Mouse (Mus musculus) MEL (cell line): Measurements from ENCODE around the gene Ly6g5b. TPM values are rescaled to one million over a fixed set of nuclear protein-coding genes. Genes with fewer than 3 reads are reported as not detected.

ENCODE experiments used
- DNase-seq: peaks from one replicate; pipeline ENCODE4 v3.0.0; 2011; ENCODE audit warnings: low read depth, low spot score
- H3K27ac ChIP-seq: 2 replicates; pipeline ENCODE4 v1.5.1; 2012; ENCODE audit warnings: low read depth, mild to moderate bottlenecking, control low read depth, low read length, moderate library complexity; ENCODE audit not compliant: control insufficient read depth
- H3K27me3 ChIP-seq, 2 experiments: fragments of 150-350 bp in 1 of 2; sonication (generic) in 1 of 2; 2 replicates each; pipeline ENCODE4 v1.6.1; 2012; ENCODE audit warnings: low read length in 2 of 2, mild to moderate bottlenecking in 2 of 2, improper control_type of control experiment in 1 of 2, moderate library complexity in 1 of 2; ENCODE audit not compliant: insufficient read depth in 2 of 2, control insufficient read depth in 1 of 2
- H3K36me3 ChIP-seq, 2 experiments: 2 replicates each; pipeline ENCODE4 v1.6.1; 2012 to 2014; ENCODE audit warnings: low read length in 2 of 2, improper control_type of control experiment in 1 of 2, inconsistent platforms in 1 of 2, mild to moderate bottlenecking in 1 of 2; ENCODE audit not compliant: insufficient read depth in 2 of 2, control insufficient read depth in 1 of 2
- H3K4me1 ChIP-seq, 2 experiments: fragments of 150-350 bp in 1 of 2; sonication (generic) in 1 of 2; 2 replicates each; pipeline ENCODE4 v1.6.1; 2012; ENCODE audit warnings: low read length in 2 of 2, improper control_type of control experiment in 1 of 2, mild to moderate bottlenecking in 1 of 2; ENCODE audit not compliant: insufficient read depth in 2 of 2, control insufficient read depth in 1 of 2
- H3K4me3 ChIP-seq, 2 experiments: fragments of 150-350 bp in 1 of 2; sonication (generic) in 1 of 2; 2 replicates each; pipeline ENCODE4 v1.5.1; 2012; ENCODE audit warnings: low read depth in 2 of 2, low read length in 2 of 2, mild to moderate bottlenecking in 2 of 2, moderate library complexity in 2 of 2, control low read depth in 1 of 2, improper control_type of control experiment in 1 of 2; ENCODE audit not compliant: control insufficient read depth in 1 of 2, insufficient read depth in 1 of 2
- H3K79me2 ChIP-seq: 2 replicates; pipeline ENCODE4 v1.6.1; 2012; ENCODE audit warnings: mild to moderate bottlenecking, low read length, moderate library complexity; ENCODE audit not compliant: control insufficient read depth, poor library complexity, insufficient read depth
- H3K9ac ChIP-seq: 2 replicates; pipeline ENCODE4 v1.6.1; 2012; ENCODE audit warnings: low read depth, mild to moderate bottlenecking, control low read depth, low read length, moderate library complexity; ENCODE audit not compliant: control insufficient read depth, poor library complexity, severe bottlenecking
- H3K9me3 ChIP-seq: fragments of 150-350 bp; sonication (generic); replicated peaks from 2 replicates; pipeline ENCODE4 v1.6.1; 2012; ENCODE audit warnings: mild to moderate bottlenecking, low read length, improper control_type of control experiment, moderate library complexity; ENCODE audit not compliant: insufficient read depth
- BHLHE40 ChIP-seq: IDR thresholded peaks from 2 replicates; pipeline ENCODE4 v1.6.1; 2012; ENCODE audit warnings: low read depth, mild to moderate bottlenecking, inconsistent platforms, low read length, improper control_type of control experiment, borderline replicate concordance
- CHD1 ChIP-seq: IDR thresholded peaks from 2 replicates; pipeline ENCODE4 v1.6.1; 2012; ENCODE audit warnings: low read depth, mild to moderate bottlenecking, inconsistent platforms, low read length, improper control_type of control experiment
- CTCF ChIP-seq, 3 experiments: IDR thresholded peaks in 2 of 3; conservative IDR thresholded peaks in 1 of 3; 2 replicates each; pipeline ENCODE4 v1.5.1; 2011 to 2012; ENCODE audit warnings: low read length in 3 of 3, low read depth in 2 of 3, mild to moderate bottlenecking in 2 of 3, improper control_type of control experiment in 1 of 3, inconsistent platforms in 1 of 3, mixed read lengths in 1 of 3, moderate library complexity in 1 of 3; ENCODE audit not compliant: control insufficient read depth in 1 of 3, insufficient read depth in 1 of 3, poor library complexity in 1 of 3, severe bottlenecking in 1 of 3
- EP300 ChIP-seq, 2 experiments: IDR thresholded peaks; 2 replicates each; pipeline ENCODE4 v1.6.1; 2011; ENCODE audit warnings: improper control_type of control experiment in 2 of 2, low read length in 2 of 2, low read depth in 1 of 2, mild to moderate bottlenecking in 1 of 2
- GATA1 ChIP-seq: IDR thresholded peaks from 2 replicates; pipeline ENCODE4 v1.6.1; 2011; ENCODE audit warnings: low read depth, low read length, improper control_type of control experiment
- JUND ChIP-seq: IDR thresholded peaks from 2 replicates; pipeline ENCODE4 v1.6.1; 2011; ENCODE audit warnings: low read depth, mild to moderate bottlenecking, improper control_type of control experiment, low read length
- MAFK ChIP-seq: IDR thresholded peaks from 2 replicates; pipeline ENCODE4 v1.6.1; 2011; ENCODE audit warnings: low read depth, mild to moderate bottlenecking, low read length, improper control_type of control experiment, borderline replicate concordance
- MAX ChIP-seq: IDR thresholded peaks from 2 replicates; pipeline ENCODE4 v1.6.1; 2011; ENCODE audit warnings: low read length, improper control_type of control experiment
- MEF2A ChIP-seq: IDR thresholded peaks from 2 replicates; pipeline ENCODE4 v1.6.1; 2014; ENCODE audit warnings: low read depth, mild to moderate bottlenecking, inconsistent platforms, low read length, improper control_type of control experiment; ENCODE audit not compliant: poor library complexity, insufficient replicate concordance, severe bottlenecking; ENCODE audit errors: extremely low read depth
- MXI1 ChIP-seq: IDR thresholded peaks from 2 replicates; pipeline ENCODE4 v1.6.1; 2011; ENCODE audit warnings: mild to moderate bottlenecking, low read depth, low read length, improper control_type of control experiment
- NRF1 ChIP-seq: IDR thresholded peaks from 2 replicates; pipeline ENCODE4 v1.6.1; 2014; ENCODE audit warnings: low read depth, mild to moderate bottlenecking, inconsistent platforms, low read length, improper control_type of control experiment, moderate library complexity; ENCODE audit not compliant: poor library complexity, insufficient read depth, severe bottlenecking
- POLR2A ChIP-seq, 2 experiments: IDR thresholded peaks; 2 replicates each; pipeline ENCODE4 v1.6.1; 2011 to 2012; ENCODE audit warnings: low read length in 2 of 2, mild to moderate bottlenecking in 2 of 2, control low read depth in 1 of 2, improper control_type of control experiment in 1 of 2, low read depth in 1 of 2, moderate library complexity in 1 of 2; ENCODE audit not compliant: control insufficient read depth in 1 of 2, insufficient read depth in 1 of 2, poor library complexity in 1 of 2
- RCOR1 ChIP-seq: IDR thresholded peaks from 2 replicates; pipeline ENCODE4 v1.6.1; 2012; ENCODE audit warnings: low read depth, mild to moderate bottlenecking, inconsistent platforms, low read length, improper control_type of control experiment
- SIN3A ChIP-seq: IDR thresholded peaks from 2 replicates; pipeline ENCODE4 v1.6.1; 2012; ENCODE audit warnings: low read length, improper control_type of control experiment, inconsistent platforms
- TAL1 ChIP-seq: IDR thresholded peaks from 2 replicates; pipeline ENCODE4 v1.6.1; 2012; ENCODE audit warnings: mild to moderate bottlenecking, inconsistent platforms, low read length, moderate library complexity, mixed read lengths
- USF1 ChIP-seq: IDR thresholded peaks from 2 replicates; pipeline ENCODE4 v1.6.1; 2014; ENCODE audit warnings: low read depth, mild to moderate bottlenecking, inconsistent platforms, low read length, improper control_type of control experiment, moderate library complexity
- USF2 ChIP-seq, 2 experiments: IDR thresholded peaks; 2 replicates each; pipeline ENCODE4 v1.6.1; 2011 to 2012; ENCODE audit warnings: improper control_type of control experiment in 2 of 2, low read length in 2 of 2, borderline replicate concordance in 1 of 2, inconsistent platforms in 1 of 2, low read depth in 1 of 2, mild to moderate bottlenecking in 1 of 2; ENCODE audit not compliant: insufficient read depth in 1 of 2
- polyA plus RNA-seq, 2 experiments: library from polyadenylated mRNA; stranded (reverse) in 1 of 2; unstranded in 1 of 2; fragments of >175 nt in 1 of 2; fragments of >200 nt in 1 of 2; gene quantifications; 2 replicates each; pipeline versions ENCODE4 v1.2.1 to v1.2.4; 2012; ENCODE audit warnings: low replicate concordance in 2 of 2, low read depth in 1 of 2; ENCODE audit not compliant: insufficient read length in 2 of 2, insufficient read depth in 1 of 2, missing spikeins in 1 of 2
- total RNA-seq: library from RNA; depleted of rRNA; stranded (reverse); fragments of 300-350 nt; gene quantifications from 2 replicates; pipeline ENCODE4 v1.2.3, GENCODE M21; 2012

The Ly6g5b gene
- total and polyA plus RNA-seq, 3 experiments, result 0.65 to 1.4 TPM; not detected in 1

GRCm38 (mm10) chr17:35068213-35068914 lies 46.9 kb downstream of the Ly6g5b start:
- peaks cover 0 to 16% of the 10 kb centered on the region in 2 experiments; a peak in 3 of 4 replicates for H3K4me1 ChIP-seq

DNA sequence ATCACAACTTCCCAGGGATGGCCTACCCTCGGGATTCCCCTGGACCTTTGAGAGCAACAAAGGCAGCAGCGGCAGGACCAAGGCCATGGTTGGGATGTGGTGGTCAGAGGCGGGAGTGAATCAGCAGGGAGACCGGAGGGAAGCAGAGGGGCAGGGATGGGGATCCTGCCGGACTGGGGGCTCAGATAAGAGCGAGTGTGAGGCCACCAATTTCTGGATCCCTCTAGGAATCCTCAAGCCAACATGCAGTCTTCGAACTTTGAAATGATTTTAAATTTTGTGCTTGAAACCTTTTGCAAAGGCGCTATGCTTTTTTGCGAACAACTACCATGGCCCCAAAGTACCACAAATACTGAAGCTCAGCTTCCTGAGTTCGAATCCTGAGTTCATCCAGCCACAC lies 49.1 kb downstream of the Ly6g5b start, which contains the start of gene Mpig6b:
Mpig6b (minus strand) TSS at position 101 of the 400 bp plus-strand sequence.
- no peak for DNase-seq
- Histone ChIP-seq H3K27me3 (no peaks in the 10 kb centered on the region), H3K27ac (no peak within 1 kb of the TSS), H3K9ac (no peak within 1 kb of the TSS), H3K4me3 (no peak within 1 kb of the TSS), H3K79me2 (no peaks in the 10 kb centered on the region), H3K9me3 (no peaks in the 10 kb centered on the region), H3K36me3 (no peaks in the 10 kb centered on the region; a peak in 1 of 4 replicates), H3K4me1 (peaks cover 0 to 15% of the 10 kb centered on the region in 2 experiments; a peak in 3 of 4 replicates)
- TF ChIP-seq POLR2A (IDR thresholded peaks at IDR 0.05; ENCODE audit: control insufficient read depth in 1 of 2, insufficient read depth in 1 of 2, low read depth in 1 of 2, low read length in 2 of 2, poor library complexity in 1 of 2), result no peak
- TF ChIP-seq MAFK, result no peak
- TF ChIP-seq USF2 (IDR thresholded peaks at IDR 0.05; ENCODE audit: borderline replicate concordance in 1 of 2, insufficient read depth in 1 of 2, low read depth in 1 of 2, low read length in 2 of 2), result no peak
- no peak for TF ChIP-seq USF1
- TF ChIP-seq TAL1, result no peak
- no peak for TF ChIP-seq NRF1
- TF ChIP-seq RCOR1, result no peak
- no peak for TF ChIP-seq MEF2A
- no peak for TF ChIP-seq CTCF (IDR thresholded peaks at IDR 0.05 in 2 of 3, conservative IDR thresholded peaks at IDR 0.05 in 1 of 3; ENCODE audit: control insufficient read depth in 1 of 3, insufficient read depth in 1 of 3, low read depth in 2 of 3, low read length in 3 of 3, poor library complexity in 1 of 3, severe bottlenecking in 1 of 3)
- no peak for TF ChIP-seq JUND

More at GRCm38 (mm10) chr17:35068213-35068914, 46.9 kb downstream of the Ly6g5b start:
- DNase-seq, result peak; percentile 50
- no peaks in the 10 kb centered on the region; a peak in 1 of 4 replicates for H3K36me3 ChIP-seq
- no peaks in the 10 kb centered on the region for H3K79me2 ChIP-seq
- no peaks in the 10 kb centered on the region for H3K27me3 ChIP-seq
- H3K4me3 ChIP-seq, result no peak overlapping the region
- 0 out of 2 replicates have a peak, but pooled peaks have one; percentile 38 for TF ChIP-seq JUND
- TF ChIP-seq GATA1, result peak; percentile 45; the same call in 1 of the 2 replicates
- no peak for TF ChIP-seq CHD1
- TF ChIP-seq EP300 (IDR thresholded peaks at IDR 0.05; ENCODE audit: low read depth in 1 of 2, low read length in 2 of 2), result peak in 1 of 2 experiments; percentile 17; a peak in 1 of 4 replicates
- no peak for TF ChIP-seq MXI1
- TF ChIP-seq SIN3A, result no peak
- no peak for TF ChIP-seq BHLHE40
- no peak for TF ChIP-seq MAX
- no peaks in the 10 kb centered on the region for H3K9me3 ChIP-seq
- H3K27ac ChIP-seq, result no peak overlapping the region
- H3K9ac ChIP-seq, result no peak overlapping the region
